Mouse (Mus musculus) hindlimb bud, embryonic 11.5 days (tissue): ENCODE data around the gene Tmem184b.

Source experiments
- DNase-seq: peaks from one replicate; pipeline ENCODE4 v3.0.0-alpha.2; 2012; ENCODE audit warnings: low read depth, low spot score; ENCODE audit errors: extremely low spot score

Gene Tmem184b

GRCm38 (mm10) chr15:79400134-79400974 is 3.0 kb downstream of the Tmem184b start:
- no peak for DNase-seq

DNA sequence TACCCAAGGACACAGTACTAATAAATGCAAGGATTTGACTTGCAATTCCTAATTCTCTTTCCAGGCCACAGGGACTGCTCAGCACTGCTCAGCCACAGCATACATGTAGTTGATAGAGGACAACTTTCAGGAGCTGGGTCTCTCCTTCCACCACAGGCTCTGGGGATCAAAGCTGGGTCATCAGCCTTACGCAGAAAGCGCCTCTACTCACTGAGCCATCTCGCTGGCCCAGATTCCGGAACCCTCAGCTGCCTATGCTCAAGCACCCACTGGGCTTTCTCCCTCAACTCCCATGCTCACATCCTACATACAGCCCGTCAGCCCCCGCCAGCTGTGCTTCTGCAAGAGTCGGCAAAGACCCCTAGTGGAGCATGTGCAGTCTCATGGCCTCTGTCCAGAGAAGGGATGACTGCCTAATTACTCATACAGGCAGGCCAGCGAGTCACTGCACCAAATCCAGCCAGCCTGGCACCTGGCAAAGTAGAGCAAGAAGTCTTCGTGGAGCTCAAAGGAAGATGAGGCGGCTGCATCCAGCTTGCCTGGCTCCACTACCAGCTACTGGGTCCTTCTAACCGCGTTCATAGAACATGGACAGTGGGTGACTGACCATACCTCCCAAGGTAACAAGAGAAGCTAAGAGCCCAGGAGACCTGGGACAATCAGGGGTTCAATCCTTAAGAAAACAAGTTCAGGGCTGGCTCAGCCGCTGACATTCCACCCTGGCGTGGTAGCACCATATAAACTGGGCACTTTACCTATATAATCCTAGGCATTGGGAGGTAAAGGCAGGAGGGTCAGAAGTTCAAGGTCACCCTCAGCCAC is 3.9 kb downstream of the Tmem184b start:
- no peak for DNase-seq

GRCm38 (mm10) chr15:79396736-79397135 is 6.6 kb downstream of the Tmem184b start:
- no peak for DNase-seq

- DNase-seq = no peak
Measured at GRCm38 (mm10) chr15:79395281-79395680, 8.1 kb downstream of the Tmem184b start.

DNA sequence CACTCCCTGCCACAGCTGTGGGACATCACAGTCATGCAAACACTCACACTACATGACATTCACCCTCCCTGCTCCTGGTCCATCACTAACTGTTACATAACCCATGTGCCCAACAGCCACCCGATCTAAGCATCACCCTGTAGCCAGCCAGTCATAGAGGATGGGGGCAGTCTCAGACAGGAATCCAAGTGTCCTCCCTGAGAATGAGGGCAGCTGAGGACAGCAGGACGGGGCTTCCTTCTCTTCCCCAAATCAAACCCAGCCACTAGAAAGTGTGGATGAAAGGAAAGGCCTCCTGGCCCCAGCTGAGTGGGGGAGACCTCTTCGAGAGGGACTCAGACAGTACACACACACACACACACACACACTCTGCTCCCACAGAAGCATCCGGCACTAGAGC is 8.5 kb downstream of the Tmem184b start:
- no peak for DNase-seq

GRCm38 (mm10) chr15:79393101-79393500 is 10.3 kb downstream of the Tmem184b start:
- no peak for DNase-seq

- DNase-seq = no peak
Measured at GRCm38 (mm10) chr15:79392527-79392926, 10.8 kb downstream of the Tmem184b start.

GRCm38 (mm10) chr15:79391447-79392093 is 11.8 kb downstream of the Tmem184b start:
- DNase-seq = no peak

GRCm38 (mm10) chr15:79390434-79390833 is 12.9 kb downstream of the Tmem184b start:
- no peak for DNase-seq

- no peak for DNase-seq
Measured at GRCm38 (mm10) chr15:79388171-79388570, 15.2 kb downstream of the Tmem184b start.

- DNase-seq = no peak
Measured at GRCm38 (mm10) chr15:79387611-79388010, 15.8 kb downstream of the Tmem184b start.

GRCm38 (mm10) chr15:79387081-79387480 is 16.3 kb downstream of the Tmem184b start:
- DNase-seq = no peak

DNA sequence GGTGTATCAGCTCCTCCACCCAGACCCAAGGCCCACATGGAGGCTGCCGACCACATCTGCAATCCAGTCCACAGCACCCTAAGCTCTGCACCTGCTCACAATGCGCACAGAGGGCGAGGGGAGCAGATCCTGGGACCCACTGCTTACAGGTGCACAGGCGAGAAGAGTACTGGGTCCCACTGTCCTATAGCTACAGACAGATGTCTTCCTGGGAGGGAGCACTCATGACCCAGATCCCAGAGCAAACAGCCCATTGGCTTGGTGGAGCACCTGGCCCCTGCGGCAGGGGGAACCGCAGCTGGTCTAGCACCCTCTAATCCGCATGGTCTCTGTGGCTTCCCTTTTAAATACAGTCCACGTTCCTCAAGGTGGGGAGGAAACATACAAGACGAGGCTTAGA is 21.7 kb downstream of the Tmem184b start:
- DNase-seq = no peak

DNA sequence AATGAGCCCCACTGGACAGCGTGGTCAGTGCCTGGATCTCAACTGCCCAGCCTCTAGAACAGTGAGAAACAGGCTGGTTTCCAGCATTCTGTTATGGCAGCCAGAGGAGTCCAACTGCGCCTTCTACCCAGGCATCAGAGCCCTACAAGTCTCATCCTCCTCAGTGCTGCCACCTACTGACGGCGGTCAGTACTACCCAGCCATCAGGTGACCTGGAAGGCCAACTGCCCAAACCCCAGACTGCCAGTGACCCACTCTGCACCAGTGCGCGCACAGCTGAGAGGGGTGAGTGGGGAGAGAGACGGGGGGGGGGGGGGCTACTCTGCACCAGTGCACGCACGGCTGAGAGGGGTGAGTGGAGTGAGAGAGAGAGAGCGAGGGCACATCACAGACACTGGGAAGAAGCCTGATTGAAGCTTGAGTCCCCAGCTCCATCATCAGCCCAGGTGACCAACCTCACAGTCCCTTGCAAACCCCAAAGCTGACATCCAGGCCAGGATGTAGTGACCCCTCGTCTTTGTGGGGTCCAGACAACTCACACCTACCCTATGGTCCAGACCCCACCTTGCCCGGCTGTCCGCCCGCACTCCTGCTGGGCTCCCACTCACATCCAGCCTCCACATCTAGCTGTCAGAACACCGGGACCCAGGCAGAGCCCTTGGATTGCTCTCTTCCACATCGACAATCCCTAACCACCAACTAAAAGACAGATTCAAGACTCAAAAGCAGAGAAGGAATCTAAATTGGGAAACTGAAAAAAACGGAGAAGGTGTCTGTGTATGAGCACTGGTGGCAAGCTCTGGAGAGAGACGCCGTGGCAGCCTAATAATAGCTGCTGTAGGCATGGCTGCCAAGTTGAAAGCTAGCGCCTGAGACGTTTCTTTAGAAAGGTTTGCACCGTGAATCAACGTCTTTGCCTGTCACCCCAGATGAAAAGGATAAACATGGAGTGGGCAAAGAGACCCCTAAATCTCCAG is 22.6 kb downstream of the Tmem184b start:
- no peak for DNase-seq

- DNase-seq = no peak
Measured at GRCm38 (mm10) chr15:79379658-79380057, 23.7 kb downstream of the Tmem184b start.

GRCm38 (mm10) chr15:79378608-79379007 is 24.8 kb downstream of the Tmem184b start:
- no peak for DNase-seq

DNA sequence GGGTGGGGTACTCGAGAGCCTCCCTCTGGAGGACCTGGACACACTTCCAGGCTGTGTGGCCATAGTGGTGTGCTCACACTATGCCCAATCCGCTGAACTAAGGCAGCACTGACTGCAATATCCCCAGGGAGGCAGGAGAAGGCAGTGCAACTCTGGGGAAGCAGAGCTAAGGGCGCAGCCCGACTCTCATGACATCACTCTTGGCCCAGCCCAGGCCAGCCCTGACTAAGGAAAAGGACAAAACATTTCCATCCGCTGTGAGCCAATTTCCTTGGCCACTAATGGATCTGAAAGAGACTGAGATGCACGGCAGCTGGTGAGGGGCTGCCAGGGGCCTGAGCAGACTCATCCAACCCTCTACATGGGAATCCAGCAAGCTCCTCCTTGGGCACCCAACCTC is 25.7 kb downstream of the Tmem184b start:
- no peak for DNase-seq

DNA sequence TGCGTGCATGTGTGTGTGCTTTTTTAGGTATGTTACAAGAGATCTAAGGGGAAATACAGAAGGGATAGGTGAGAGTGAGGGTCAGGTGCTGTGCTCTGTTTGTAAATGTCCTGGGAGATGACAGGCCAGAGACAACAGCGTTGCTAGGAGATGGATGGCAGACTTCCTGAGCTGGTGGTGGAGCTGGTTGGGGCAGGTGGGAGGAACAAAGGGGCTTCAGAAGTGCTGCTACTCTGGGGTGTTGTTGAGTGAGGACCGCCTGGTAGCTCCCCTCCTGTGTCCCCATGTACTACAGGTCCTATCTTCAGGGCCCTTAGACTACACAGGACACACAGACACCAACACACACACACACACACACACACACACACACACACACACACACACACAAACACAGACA is 28.6 kb downstream of the Tmem184b start:
- no peak for DNase-seq

DNA sequence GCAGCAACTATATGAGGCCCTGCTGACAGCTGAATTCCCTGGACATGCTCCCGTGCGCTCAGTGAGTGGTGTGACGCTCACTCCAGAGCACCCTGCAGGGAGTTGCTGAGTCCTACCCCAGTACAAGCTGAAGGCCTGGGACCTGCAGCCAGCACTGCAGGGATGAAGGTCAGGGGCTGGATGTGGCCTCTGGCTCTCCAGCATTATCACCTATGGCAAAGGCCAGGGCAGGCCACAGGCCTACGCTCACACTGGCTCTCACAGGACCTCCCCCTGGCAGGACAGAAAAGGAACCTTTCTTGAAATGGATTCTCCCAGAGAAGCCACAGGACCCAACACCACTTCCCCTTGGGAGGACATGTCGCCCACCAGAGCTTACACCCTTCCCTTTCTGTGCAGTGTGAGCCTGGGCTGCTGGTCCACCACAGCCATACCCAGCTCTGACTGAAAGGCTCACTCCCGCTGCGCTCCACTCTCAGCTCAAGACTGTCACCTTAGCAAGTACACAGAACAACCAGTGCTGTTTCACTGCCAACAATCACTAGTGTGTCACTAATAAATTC is 33.0 kb downstream of the Tmem184b start:
- DNase-seq = no peak
